Mouse (Mus musculus) myocyte (in vitro differentiated cells): Measurements from ENCODE around the gene Efna2. TPM values are rescaled to one million over a fixed set of nuclear protein-coding genes. Genes with fewer than 3 reads are reported as not detected.

ENCODE experiments used
- H3K27me3 ChIP-seq: one replicate; pipeline ENCODE4 v1.6.1; 2011; ENCODE audit not compliant: control insufficient read depth, insufficient read depth, insufficient read length
- H3K36me3 ChIP-seq: one replicate; pipeline ENCODE4 v1.6.1; 2011; ENCODE audit not compliant: control insufficient read depth, insufficient read depth
- H3K4me2 ChIP-seq: one replicate; pipeline ENCODE4 v1.6.1; 2011; ENCODE audit warnings: low read depth, control low read depth
- H3K4me3 ChIP-seq: one replicate; pipeline ENCODE4 v1.5.1; 2011; ENCODE audit warnings: mild to moderate bottlenecking, control low read depth, moderate library complexity
- H3K79me2 ChIP-seq: one replicate; pipeline ENCODE4 v1.6.1; 2011; ENCODE audit not compliant: control insufficient read depth, insufficient read depth
- H3ac ChIP-seq: one replicate; pipeline ENCODE4 v1.6.1; 2011; ENCODE audit not compliant: control insufficient read depth, insufficient read length
- CEBPB ChIP-seq: IDR thresholded peaks from 2 replicates; pipeline ENCODE4 v1.6.1; 2011; ENCODE audit warnings: mild to moderate bottlenecking, moderate library complexity; ENCODE audit not compliant: poor library complexity, insufficient read depth, severe bottlenecking
- E2F4 ChIP-seq: IDR thresholded peaks from one replicate; pipeline ENCODE4 v1.6.1; 2011; ENCODE audit warnings: mild to moderate bottlenecking, control low read depth, moderate library complexity; ENCODE audit not compliant: insufficient read depth
- MAX ChIP-seq: IDR thresholded peaks from one replicate; pipeline ENCODE4 v1.6.1; 2011; ENCODE audit warnings: low read depth, mild to moderate bottlenecking, control low read depth
- MYOD1 ChIP-seq, 3 experiments: IDR thresholded peaks; one replicate each; pipeline ENCODE4 v1.6.1; 2011; ENCODE audit warnings: control low read depth in 2 of 3, low read depth in 2 of 3, mild to moderate bottlenecking in 2 of 3, moderate library complexity in 1 of 3; ENCODE audit not compliant: insufficient read length in 2 of 3, control insufficient read depth in 1 of 3
- MYOG ChIP-seq, 3 experiments: IDR thresholded peaks; one replicate each; pipeline ENCODE4 v1.6.1; 2011; ENCODE audit warnings: control low read depth in 2 of 3, low read depth in 2 of 3, mild to moderate bottlenecking in 2 of 3; ENCODE audit not compliant: insufficient read length in 2 of 3, control insufficient read depth in 1 of 3, insufficient read depth in 1 of 3
- POLR2A ChIP-seq: IDR thresholded peaks from one replicate; pipeline ENCODE4 v1.6.1; 2011; ENCODE audit warnings: low read depth, mild to moderate bottlenecking, control low read depth, moderate library complexity; ENCODE audit not compliant: insufficient read length
- POLR2AphosphoS2 ChIP-seq: IDR thresholded peaks from one replicate; pipeline ENCODE4 v1.6.1; 2011; ENCODE audit warnings: low read depth, control low read depth; ENCODE audit not compliant: insufficient read length
- REST ChIP-seq: IDR thresholded peaks from one replicate; pipeline ENCODE4 v1.6.1; 2011; ENCODE audit warnings: mild to moderate bottlenecking, control low read depth, moderate library complexity; ENCODE audit not compliant: insufficient read depth, insufficient read length
- SRF ChIP-seq: IDR thresholded peaks from one replicate; pipeline ENCODE4 v1.6.1; 2011; ENCODE audit warnings: low read depth; ENCODE audit not compliant: control insufficient read depth, insufficient read length
- TCF12 ChIP-seq: IDR thresholded peaks from one replicate; pipeline ENCODE4 v1.6.1; 2011; ENCODE audit warnings: mild to moderate bottlenecking, control low read depth; ENCODE audit not compliant: poor library complexity, insufficient read depth, severe bottlenecking
- TCF3 ChIP-seq: IDR thresholded peaks from one replicate; pipeline ENCODE4 v1.6.1; 2011; ENCODE audit warnings: low read depth, control low read depth; ENCODE audit not compliant: insufficient read length
- USF1 ChIP-seq: IDR thresholded peaks from one replicate; pipeline ENCODE4 v1.6.1; 2011; ENCODE audit warnings: low read depth, mild to moderate bottlenecking, control low read depth, moderate library complexity
- polyA plus RNA-seq: library from polyadenylated mRNA; unstranded; fragments of >200 nt; fragmentation: generic; extraction: Trizol; gene quantifications from one replicate; pipeline ENCODE4 v1.2.1, GENCODE M21; 2012; ENCODE audit warnings: missing spikeins

Efna2 gene
- polyA plus RNA-seq, 1 experiment: 3.6 TPM

DNA sequence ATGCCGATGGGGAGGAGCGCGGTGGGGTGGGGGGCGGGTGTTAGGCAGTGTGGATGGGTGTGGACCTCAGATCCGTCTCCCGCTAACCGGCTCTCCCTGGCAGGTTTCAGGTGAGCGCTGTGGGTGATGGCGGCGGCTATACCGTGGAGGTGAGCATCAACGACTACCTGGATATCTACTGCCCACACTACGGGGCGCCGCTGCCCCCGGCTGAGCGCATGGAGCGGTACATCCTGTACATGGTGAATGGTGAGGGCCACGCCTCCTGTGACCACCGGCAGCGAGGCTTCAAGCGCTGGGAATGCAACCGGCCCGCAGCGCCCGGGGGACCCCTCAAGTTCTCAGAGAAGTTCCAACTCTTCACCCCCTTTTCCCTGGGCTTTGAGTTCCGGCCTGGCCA, 7.4 kb downstream of the Efna2 start:
- H3K36me3 ChIP-seq: no peaks in the 10 kb centered on the region
- H3ac ChIP-seq: no peak overlapping the region
- no peak overlapping the region for H3K4me3 ChIP-seq
- no peak for TF ChIP-seq USF1
- TF ChIP-seq MAX: no peak
- TF ChIP-seq MYOD1 (IDR thresholded peaks at IDR 0.05; ENCODE audit: control insufficient read depth in 1 of 3, insufficient read length in 2 of 3, low read depth in 2 of 3): no peak
- no peak for TF ChIP-seq REST
- no peak for TF ChIP-seq CEBPB
- TF ChIP-seq E2F4: no peak
- TF ChIP-seq TCF3: no peak
- TF ChIP-seq SRF: no peak
- no peak for TF ChIP-seq MYOG (IDR thresholded peaks at IDR 0.05; ENCODE audit: control insufficient read depth in 1 of 3, insufficient read depth in 1 of 3, insufficient read length in 2 of 3, low read depth in 2 of 3)
- no peak for TF ChIP-seq POLR2A
- no peak for TF ChIP-seq POLR2AphosphoS2
- TF ChIP-seq TCF12: no peak
- no peak overlapping the region for H3K4me2 ChIP-seq
- no peaks in the 10 kb centered on the region for H3K79me2 ChIP-seq
- peaks cover 11% of the 10 kb centered on the region for H3K27me3 ChIP-seq

DNA sequence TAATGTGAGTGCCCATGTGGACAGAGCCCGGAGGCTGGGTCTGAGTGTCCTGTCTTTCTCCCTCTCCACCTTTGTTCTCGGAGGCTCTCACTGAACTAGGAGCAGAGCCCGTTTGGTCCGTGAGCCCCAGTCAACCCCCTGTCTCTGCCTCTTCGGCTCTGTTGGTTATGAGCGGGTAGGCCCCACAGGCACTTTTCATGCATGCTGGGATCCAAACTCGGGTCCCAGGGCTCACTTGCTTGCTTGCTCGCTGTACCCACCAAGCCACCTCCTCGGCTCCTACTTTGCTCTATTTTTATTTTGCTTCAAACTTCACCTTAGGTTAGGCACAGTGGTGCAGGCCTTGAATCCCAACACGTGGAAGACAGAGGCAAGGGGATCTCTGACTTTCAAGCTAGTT, 8.5 kb downstream of the Efna2 start:
- Histone ChIP-seq H3K36me3 (no peaks in the 10 kb centered on the region), H3ac (no peak overlapping the region), H3K4me3 (no peak overlapping the region), H3K27me3 (peaks cover 11% of the 10 kb centered on the region), H3K79me2 (no peaks in the 10 kb centered on the region), H3K4me2 (no peak overlapping the region)
- TF ChIP-seq SRF (no peak), MYOD1 (IDR thresholded peaks at IDR 0.05; ENCODE audit: control insufficient read depth in 1 of 3, insufficient read length in 2 of 3, low read depth in 2 of 3) (no peak), MAX (no peak), E2F4 (no peak), POLR2AphosphoS2 (no peak), CEBPB (no peak), POLR2A (no peak), TCF12 (no peak), MYOG (IDR thresholded peaks at IDR 0.05; ENCODE audit: control insufficient read depth in 1 of 3, insufficient read depth in 1 of 3, insufficient read length in 2 of 3, low read depth in 2 of 3) (no peak), USF1 (no peak), REST (no peak), TCF3 (no peak)

DNA sequence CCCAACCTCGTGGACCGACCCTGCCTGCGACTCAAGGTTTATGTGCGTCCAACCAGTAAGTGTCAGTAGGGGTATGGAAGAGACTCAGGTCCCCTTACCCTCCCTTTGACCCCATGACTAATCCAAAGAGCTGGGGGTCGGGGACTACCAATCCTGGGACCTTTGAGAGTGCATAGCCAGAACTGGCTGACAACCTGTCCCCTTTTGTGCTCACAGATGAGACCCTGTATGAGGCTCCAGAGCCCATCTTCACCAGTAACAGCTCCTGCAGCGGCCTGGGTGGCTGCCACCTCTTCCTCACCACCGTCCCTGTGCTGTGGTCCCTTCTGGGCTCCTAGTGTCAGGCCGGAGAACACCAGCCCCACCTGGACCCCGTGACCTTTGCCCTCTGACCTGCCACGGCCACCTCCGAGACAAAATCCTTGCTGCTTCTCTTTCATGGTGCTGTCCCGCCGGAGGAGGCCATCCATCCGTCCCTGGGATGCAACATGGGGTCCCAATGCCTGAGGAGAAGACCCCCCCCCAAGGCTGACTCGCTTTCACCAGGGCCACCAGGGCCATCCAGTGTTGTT, 9.3 kb downstream of the Efna2 start:
- no peak overlapping the region for H3ac ChIP-seq
- no peaks in the 10 kb centered on the region for H3K36me3 ChIP-seq
- peaks cover 11% of the 10 kb centered on the region for H3K27me3 ChIP-seq
- TF ChIP-seq MYOD1 (IDR thresholded peaks at IDR 0.05; ENCODE audit: control insufficient read depth in 1 of 3, insufficient read length in 2 of 3, low read depth in 2 of 3): no peak
- no peak for TF ChIP-seq REST
- TF ChIP-seq POLR2A: no peak
- no peak for TF ChIP-seq TCF3
- no peak for TF ChIP-seq E2F4
- TF ChIP-seq MAX: no peak
- TF ChIP-seq MYOG (IDR thresholded peaks at IDR 0.05; ENCODE audit: control insufficient read depth in 1 of 3, insufficient read depth in 1 of 3, insufficient read length in 2 of 3, low read depth in 2 of 3): no peak
- no peak for TF ChIP-seq CEBPB
- no peak for TF ChIP-seq USF1
- no peak for TF ChIP-seq SRF
- no peak for TF ChIP-seq TCF12
- TF ChIP-seq POLR2AphosphoS2: no peak
- no peaks in the 10 kb centered on the region for H3K79me2 ChIP-seq
- H3K4me3 ChIP-seq: no peak overlapping the region
- no peak overlapping the region for H3K4me2 ChIP-seq

DNA sequence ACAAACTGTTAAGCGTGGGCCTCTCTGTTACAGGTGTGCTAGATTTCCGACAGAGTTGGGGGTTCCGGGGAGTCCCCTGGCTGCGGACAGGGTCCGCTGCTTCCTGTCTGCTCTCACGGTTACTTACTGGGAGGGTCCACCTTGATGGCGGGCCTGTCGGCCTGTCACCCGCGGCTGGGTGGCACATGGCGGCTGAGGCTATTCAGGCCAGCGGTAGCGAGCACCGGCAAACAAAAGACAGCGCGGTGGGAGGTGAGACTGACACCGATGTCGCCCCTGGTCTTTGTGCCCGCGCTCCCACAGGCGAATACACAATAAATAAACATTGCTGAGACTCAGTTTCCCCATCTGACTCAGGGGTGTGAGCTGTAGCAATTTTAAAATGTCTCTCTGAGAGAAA, 10.7 kb downstream of the Efna2 start:
- no peak overlapping the region for H3K4me2 ChIP-seq
- H3K27me3 ChIP-seq: peaks cover 11% of the 10 kb centered on the region
- TF ChIP-seq USF1 (no peak), E2F4 (no peak), MAX (no peak), TCF12 (no peak), POLR2A (no peak), MYOG (IDR thresholded peaks at IDR 0.05; ENCODE audit: control insufficient read depth in 1 of 3, insufficient read depth in 1 of 3, insufficient read length in 2 of 3, low read depth in 2 of 3) (no peak), MYOD1 (IDR thresholded peaks at IDR 0.05; ENCODE audit: control insufficient read depth in 1 of 3, insufficient read length in 2 of 3, low read depth in 2 of 3) (no peak), POLR2AphosphoS2 (no peak), SRF (no peak)
- H3K79me2 ChIP-seq: no peaks in the 10 kb centered on the region
- no peaks in the 10 kb centered on the region for H3K36me3 ChIP-seq
- no peak overlapping the region for H3ac ChIP-seq
- no peak overlapping the region for H3K4me3 ChIP-seq
